Mouse (Mus musculus) left cerebral cortex, adult 18-20 months (tissue): ENCODE measurements around the gene Arhgap17. TPM values are rescaled to one million over a fixed set of nuclear protein-coding genes. Genes with fewer than 3 reads are reported as not detected.

Source experiments
- DNase-seq, 2 experiments: peaks; one replicate each; pipeline ENCODE4 v3.0.0; 2021 to 2022; ENCODE audit warnings: low spot score in 2 of 2, mixed read lengths in 1 of 2
- total RNA-seq, 2 experiments: library from RNA; stranded (reverse); gene quantifications; 2 replicates each; pipeline ENCODE4 v1.2.3; 2021

Gene Arhgap17
- total RNA-seq, 2 experiments from 2014 or later = 18.9 to 20.5 TPM

DNA sequence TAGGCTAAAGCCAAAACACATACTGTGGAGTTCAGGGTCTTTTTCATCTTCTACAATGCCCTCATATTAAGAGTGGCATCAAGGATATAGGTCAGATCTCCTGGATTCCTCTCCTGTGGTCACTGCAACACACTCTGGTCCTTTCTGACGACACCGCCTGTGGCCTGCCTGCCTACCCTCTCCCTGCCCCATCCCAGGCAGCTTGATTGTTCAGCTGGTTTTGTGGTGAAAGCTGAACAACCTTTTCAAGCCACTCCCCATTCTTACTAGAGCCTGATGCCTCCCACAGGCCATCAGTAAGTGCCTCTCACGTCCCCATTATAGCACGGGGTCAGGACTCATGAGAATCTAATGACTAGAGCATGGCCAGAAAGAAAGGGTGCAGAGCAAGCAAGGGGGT, 80.5 kb downstream of the Arhgap17 start:
- no peak for DNase-seq

DNA sequence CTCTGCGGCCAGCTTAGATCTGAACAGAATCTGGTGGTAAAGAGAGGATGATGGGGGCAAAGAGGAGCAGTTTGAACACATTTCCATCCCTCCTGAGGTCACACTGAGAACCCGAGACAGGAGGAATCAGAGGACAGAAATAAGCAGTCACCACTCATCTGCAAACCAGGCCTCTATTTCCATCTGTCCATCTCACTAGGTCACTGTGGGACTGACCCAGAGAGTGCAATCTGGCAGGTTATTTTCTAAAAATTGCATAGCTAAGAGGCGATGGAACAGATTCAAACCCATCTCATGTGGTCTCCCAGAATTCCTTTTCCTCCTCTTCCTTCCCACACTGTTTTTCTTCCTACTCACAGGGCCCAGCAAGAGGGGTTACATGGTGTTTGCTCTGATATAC, 81.8 kb downstream of the Arhgap17 start:
- no peak for DNase-seq

DNA sequence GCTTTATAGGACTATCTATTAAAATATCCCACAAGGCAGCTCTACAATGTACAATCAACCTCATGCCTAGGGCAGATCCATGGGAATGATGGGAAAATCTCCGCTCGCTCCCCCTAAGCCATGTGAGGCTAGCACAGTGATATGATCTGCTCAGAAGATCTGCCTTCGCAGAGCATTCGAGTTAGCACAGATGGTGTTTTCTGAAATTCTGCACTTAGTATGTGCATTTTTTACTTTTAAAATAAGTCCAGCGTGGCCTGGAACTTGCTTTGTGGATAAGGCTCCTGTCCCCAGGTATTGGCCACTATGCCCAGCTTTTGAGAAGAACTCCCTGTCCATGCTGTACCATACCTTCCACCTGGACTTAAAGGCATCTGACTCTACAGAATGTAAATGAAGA, 83.8 kb downstream of the Arhgap17 start:
- DNase-seq = no peak

DNA sequence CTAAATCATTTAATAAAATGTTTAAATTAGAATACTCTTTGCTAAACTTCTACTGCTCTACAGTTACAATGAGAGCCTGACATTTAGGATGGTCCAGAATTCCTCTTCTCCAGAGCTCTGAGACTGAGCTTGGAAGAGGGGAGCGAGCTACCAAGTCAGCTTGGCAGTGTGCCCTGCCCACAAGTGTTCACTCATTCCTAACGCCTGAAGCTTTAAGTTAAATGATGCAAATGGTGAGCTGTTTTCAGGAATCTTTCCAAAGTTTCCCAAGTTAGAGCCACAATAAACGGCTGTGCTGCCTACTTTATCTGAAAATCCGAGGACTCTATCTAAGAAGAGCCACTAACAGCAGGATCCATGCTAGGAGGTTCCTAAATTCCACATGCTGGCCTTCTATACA, 85.9 kb downstream of the Arhgap17 start:
- peak; percentile 35 to 56 for DNase-seq

DNA sequence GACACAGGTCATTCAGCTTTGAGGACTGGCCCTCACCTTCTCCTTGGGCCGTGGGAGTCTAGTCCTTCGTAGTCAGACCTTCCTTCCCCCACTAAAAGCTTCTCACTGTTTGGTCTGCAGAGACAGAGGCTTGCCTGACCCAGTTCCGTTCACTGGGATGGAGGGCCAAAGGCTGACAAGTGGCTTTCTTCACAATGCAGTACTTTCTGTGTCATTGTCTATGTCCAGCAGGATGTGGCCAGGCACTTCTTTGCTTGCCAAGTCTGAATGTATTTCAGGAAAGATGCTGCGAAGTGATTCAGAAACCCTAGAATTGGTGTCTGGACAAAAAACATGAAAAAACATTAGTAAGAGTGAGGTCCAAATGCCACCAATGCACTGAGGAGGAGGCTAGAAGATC, 89.9 kb downstream of the Arhgap17 start:
- DNase-seq = no peak

DNA sequence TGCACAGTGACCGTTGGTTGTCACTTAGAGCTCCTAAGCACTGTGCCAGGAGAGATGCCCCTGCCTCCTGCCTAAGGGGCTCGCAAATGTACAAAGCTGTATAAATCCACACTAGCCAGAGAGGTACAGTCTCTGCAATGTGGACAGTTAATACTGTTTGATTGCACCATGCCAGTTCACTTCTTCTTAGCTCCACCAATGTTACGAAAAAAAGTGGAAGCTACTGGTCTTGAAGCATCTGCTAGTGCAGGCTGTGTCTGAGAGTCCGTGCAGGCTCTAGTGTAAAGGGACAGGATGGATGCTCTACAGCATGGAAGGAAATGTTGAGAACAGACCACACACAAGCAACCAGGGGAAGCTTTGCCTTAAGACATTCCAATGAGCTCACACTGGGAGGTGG, 93.1 kb downstream of the Arhgap17 start:
- no peak for DNase-seq

DNA sequence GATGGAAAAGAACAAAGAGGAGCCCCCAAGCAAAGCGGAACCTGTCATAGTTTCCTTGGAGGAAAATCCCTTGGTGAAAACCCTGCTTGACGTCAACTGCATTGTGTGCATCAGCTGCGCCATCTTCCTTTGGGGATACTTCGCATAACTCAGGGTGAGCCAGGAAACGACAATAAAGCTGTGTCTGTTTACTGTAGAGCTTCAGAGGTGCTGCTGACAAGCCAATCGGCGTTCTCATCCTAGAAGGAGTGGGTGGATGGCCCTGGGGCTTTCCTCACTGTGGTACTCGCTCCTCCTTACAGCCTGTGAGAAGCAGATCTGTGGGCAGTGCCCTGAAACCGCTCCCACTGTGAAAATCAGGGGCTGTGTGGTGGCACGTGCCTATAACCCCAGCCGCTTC, 96.7 kb downstream of the Arhgap17 start:
- DNase-seq = no peak

DNA sequence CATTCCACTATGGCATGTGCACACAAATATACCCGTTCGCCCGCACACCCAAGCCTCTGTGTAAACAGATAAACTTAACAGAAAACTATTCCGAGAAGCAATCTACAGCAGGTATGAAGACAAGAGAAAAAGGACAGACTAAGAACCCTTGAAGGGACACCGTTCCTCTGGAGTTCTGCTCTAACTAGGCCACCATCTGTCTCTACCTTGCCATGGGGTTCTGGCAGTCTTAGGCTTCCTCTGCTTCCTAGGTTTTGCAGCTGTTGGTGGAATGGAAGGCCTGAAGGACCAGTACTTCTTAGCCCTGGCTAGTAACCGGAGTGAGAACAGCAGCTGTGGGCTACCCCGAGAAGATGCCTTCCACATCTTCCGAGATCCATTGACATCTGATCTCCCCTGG, 111.6 kb downstream of the Arhgap17 start:
- DNase-seq = no peak

DNA sequence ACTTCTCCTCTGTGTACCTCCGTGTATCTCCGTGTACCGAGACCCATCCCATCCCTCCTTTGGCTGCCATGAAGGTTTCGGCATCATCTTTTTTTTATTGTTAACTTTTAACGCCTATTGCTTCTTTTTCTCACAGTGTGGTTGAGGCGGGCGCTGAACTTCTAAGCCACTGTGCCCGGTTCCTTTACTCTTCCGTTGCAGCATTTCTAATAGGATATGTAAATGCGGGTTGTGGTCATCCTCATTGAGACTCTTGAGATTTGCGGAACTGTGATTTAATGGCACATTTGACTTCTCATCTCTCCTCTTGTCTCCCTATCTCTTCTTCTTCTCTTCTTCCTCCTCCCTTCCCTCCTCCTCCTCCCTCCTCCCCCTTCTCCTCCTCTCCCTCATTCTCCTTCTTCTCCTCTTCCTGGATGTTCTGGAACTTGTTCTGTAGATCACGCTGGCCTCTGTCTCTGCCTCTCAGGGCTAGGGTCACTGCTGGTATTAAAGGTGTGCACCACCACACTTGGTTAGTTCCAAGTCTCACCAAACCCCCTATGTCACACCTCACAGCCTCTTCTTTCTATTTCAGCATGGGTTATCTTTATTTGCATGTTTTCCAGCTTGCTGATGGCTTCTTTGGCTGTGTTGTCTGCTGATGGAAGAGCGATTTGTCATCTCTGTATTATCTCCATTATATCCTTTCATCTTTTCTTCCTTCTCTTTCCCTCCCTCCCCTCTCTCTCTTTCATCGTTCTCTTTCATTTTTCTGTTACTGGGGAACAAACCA, 115.3 kb downstream of the Arhgap17 start:
- no peak for DNase-seq

DNA sequence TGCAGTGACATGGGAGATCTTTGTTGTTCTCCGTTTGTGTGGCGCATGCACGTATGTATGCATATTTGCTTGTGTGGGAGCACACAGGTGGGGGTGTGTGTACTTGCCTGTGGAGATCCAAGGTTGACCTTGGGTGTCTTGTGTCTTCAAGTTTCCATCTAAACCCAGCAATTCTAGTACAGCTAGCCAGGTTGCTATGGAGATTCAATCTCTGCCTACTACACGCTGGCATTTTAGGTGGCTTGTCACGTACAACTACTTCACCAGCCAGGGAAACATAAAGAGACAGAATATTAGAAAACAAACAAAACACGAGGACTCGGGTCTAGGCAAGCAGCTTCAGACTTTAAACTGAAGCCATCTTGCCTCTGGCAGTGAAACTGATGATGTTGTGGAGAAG, 116.3 kb downstream of the Arhgap17 start:
- DNase-seq = no peak

DNA sequence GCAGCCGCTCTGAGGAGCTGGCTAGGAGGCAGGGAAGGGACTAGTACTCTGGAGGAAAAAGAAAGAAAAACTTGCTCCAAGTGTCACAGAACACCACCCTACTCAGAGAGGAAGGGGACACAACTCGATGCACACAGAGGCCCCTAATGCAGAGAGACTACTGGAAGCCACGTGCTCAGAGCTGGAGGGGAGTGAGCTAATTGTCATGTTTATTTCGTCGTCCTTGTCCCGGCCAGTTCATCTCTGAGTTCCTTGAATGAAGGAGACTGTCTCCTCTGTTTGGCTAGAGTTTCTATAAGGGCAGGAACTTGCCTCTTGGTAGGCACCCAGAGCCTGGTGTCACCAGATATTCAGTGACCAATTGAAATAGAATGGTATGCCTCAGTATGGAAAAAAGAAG, 118.4 kb downstream of the Arhgap17 start:
- no peak for DNase-seq

DNA sequence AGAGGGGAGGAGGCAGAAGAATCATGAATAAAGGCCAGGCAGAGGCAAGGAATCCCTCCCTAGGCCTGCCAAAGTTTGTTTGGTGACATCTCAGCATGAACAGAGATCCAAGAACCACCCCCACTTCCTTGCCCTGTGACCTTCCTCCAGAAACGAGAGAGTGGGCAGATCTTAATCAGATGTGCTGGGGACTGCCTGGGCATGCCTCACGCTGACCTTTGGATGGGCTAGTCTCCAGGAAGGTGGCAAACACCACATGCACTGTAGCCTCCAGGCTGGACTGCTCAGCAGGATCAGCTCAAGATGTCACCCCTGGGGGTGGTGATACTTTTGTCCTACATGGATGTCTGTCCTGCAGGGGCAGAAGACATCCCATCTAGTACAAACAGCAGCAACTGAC, 121.5 kb downstream of the Arhgap17 start:
- no peak for DNase-seq

DNA sequence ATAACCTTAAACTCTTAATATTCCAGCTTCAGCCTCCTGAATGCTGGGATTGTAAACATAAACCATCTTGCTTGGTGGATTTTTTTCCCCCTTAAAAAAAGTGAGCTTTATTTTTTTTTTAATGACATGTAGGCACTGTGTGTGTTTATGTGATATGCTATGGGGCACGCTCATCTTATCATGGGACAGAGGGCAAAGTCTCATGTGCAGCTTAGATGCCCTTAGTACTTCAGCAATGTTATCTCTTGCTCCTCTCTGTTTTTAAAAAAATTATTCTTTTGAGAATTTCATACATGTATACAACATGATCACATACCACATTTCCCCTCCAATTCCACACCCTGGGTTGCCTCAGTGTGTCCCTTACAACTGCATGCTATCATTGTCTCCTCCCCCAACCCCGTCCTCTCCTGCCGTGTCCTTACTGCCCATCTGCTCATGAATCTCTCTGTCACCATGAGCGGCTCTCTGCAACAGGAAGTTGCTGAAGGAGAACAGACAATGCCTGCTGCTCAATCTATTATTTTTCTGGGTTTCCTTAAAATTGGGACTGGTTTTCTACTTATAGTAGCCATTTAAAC, 123.1 kb downstream of the Arhgap17 start:
- DNase-seq = no peak

DNA sequence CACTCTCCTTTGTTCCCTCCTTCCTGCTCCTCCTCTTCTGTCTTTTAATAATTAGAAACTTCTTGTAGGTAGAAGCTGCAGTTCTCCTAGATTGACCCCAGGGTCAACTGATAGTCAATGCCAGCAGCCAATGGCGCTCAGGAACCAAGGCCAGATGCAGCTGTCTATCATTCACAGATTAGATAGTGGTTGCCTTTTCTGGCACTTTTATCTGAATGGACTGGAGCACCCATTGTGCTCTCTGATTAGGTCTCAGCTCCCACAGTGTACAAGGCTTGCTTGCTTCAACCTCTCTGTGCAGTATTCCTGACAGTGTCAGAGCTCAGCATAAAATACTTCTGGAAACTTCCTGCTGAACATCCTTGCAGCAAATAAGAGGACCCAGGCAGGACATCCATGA, 124.9 kb downstream of the Arhgap17 start:
- DNase-seq = no peak

DNA sequence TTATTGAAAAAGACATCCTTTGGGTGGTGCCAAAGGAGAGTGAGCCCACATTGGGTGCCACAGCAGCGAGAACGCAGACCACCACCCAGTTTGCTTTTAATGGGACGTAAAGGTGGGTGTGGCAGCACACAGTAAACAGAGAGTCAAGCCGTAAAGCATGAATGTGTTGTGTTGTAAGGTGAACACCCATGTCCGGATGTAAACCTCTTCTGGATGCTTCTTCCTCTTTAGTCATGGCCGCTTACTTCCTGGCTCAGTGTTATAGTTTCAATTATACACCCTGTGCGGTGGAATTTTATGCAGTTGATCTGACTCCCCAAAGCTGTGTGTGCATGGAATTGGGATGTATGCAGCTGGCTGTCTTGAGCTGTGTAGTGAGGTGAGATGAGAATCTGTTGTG, 127.5 kb downstream of the Arhgap17 start:
- no peak for DNase-seq

DNA sequence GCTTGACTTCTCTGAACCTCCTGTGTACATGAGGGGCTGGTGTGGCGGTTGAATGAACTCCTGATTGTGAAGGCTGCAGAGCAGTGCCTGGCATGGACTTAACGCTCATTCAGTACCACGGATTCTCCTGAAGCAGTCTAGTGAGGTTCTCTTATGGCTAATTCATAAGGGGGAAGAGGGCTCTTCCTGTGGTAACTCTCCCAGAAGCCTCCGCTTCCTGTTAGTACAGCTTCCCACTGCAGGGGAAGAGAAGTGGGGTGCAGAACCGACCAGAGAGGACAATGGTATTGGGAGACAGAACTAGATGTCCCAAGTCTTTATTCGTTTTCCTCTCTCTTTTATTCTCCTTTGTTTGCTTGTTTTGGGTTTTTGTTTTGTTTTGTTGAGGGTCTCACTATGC, 129.7 kb downstream of the Arhgap17 start:
- no peak for DNase-seq

DNA sequence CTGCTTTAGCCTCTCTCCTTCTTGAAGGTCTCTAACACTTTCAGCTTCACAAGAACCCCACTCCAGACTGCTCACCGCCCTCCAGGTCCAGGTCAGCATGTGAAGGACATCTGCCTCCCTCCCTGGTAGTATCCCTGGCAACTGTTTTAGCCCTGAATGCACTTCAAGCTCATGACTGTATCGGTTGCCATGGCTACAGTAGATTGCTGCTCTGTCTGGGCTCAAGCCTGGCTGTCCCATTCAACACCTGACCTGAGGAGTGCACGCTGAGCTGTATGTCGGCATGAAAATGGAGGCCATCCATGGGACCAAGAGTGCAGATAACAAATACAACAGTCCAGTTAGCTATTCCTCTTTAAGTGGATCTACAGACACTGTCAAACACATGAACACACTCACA, 131.1 kb downstream of the Arhgap17 start:
- DNase-seq = no peak

DNA sequence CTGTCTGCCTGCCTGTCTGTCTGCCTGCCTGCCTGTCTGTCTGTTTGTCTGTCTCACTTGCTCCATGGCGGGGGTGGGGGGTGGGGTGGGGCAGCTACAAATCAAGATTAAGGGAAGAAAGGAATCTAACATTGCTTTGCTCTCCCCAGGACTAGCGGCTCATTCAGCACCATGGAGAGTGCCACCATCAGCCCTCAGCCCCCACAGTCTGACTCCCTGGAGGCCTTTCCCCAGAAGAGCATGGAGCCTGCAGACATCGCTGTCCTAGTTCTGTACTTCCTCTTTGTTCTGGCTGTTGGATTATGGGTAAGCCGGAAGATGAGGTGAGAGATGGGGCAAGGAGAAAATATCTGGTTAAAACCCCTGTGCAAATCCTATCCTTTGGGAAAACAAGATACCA, 134.3 kb downstream of the Arhgap17 start:
- DNase-seq = no peak

Other genes with a start within 250 kb of the Arhgap17 start
- gene Tnrc6a, start 246.0 kb downstream of the Arhgap17 start, total RNA-seq = 10 to 100 TPM; 51.5 to 52.9 TPM
- gene Slc5a11, start 155.1 kb downstream of the Arhgap17 start, total RNA-seq = under 1 TPM; 0.26 to 0.47 TPM
- 10 to 100 TPM; 86.8 to 87.7 TPM for gene Lcmt1, start 131 bp downstream of the Arhgap17 start, total RNA-seq
- gene Aqp8, start 92.4 kb upstream of the Arhgap17 start, total RNA-seq = not detected
- gene Zkscan2, start 130.5 kb upstream of the Arhgap17 start, total RNA-seq = 10 to 100 TPM; 17.0 to 21.7 TPM